Mouse (Mus musculus) heart, postnatal 0 days (tissue): ENCODE data around the gene Lrig2.

Experiments used
- CTCF ChIP-seq: IDR thresholded peaks from 2 replicates; pipeline ENCODE4 v1.5.1; 2016; ENCODE audit warnings: antibody characterized with exemption, control low read depth, low read depth
- EP300 ChIP-seq: IDR thresholded peaks from 2 replicates; pipeline ENCODE4 v1.6.1; 2016; ENCODE audit warnings: antibody characterized with exemption, low read depth

DNA sequence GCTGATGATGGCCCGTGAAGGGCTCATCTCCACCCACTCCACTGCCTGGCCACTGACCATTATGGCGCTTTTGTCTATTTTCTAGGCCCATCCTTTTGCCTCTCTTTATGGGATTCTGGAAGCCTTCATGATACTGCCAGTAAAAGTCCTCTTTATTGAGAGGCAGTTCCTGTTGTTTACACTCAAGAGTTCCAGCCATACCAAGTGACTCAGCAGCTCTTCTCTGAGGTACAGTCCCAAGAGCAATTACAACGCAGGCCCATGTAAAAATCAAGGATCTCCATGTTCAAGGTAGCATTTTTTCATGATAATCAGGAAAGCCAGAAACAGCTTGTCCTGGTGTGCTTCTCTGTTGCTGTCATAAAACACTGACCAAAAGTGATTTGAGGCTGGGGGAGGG is 75.8 kb downstream of the Lrig2 start:
- TF ChIP-seq EP300 (no peak), CTCF (no peak)
